Mouse (Mus musculus): ENCODE results near the gene Cd164. TPM values are rescaled to one million over a fixed set of nuclear protein-coding genes. Genes with fewer than 3 reads are reported as not detected.

Cd164 gene
- polyA plus RNA-seq, 1 experiment from 2014 or later = 184 TPM

- WGBS = 87% methylated on average over 10 of the region's 10 CpGs
- H3K36me3 ChIP-seq (ENCODE audit: insufficient read depth, low read length) = no peaks in the 10 kb centered on the region
- no peaks in the 10 kb centered on the region for H3K27me3 ChIP-seq (ENCODE audit: insufficient read depth, low read length)
- DNase-seq (ENCODE audit: low spot score) (no peak), ATAC-seq (replicated peaks; ENCODE audit: low FRiP score, low read depth) (no peak)
- no peak overlapping the region for H3K27ac ChIP-seq
- H3K4me2 ChIP-seq (ENCODE audit: low read length) = no peak overlapping the region
- H3K4me3 ChIP-seq (replicated peaks; ENCODE audit: low read depth, low read length) = no peak overlapping the region
- no peak overlapping the region for H3K9ac ChIP-seq (ENCODE audit: low read depth, low read length)
- H3K4me1 ChIP-seq (replicated peaks; ENCODE audit: insufficient read depth, low read length) = no peaks in the 10 kb centered on the region
- TF ChIP-seq CTCF (IDR thresholded peaks at IDR 0.05; ENCODE audit: low read depth) = no peak
- no peaks in the 10 kb centered on the region for H3K9me3 ChIP-seq (replicated peaks; ENCODE audit: low read length)
Observed at GRCm38 (mm10) chr10:41561701-41562395, 42.6 kb downstream of the Cd164 start.

- H3K36me3 ChIP-seq (ENCODE audit: insufficient read depth, low read length) = no peaks in the 10 kb centered on the region
- no peaks in the 10 kb centered on the region for H3K9me3 ChIP-seq (replicated peaks; ENCODE audit: low read length)
- no peaks in the 10 kb centered on the region for H3K4me1 ChIP-seq (replicated peaks; ENCODE audit: insufficient read depth, low read length)
- no peak overlapping the region for H3K4me2 ChIP-seq (ENCODE audit: low read length)
- TF ChIP-seq CTCF (IDR thresholded peaks at IDR 0.05; ENCODE audit: low read depth) = no peak
- no peak for DNase-seq (ENCODE audit: low spot score)
- H3K4me3 ChIP-seq (replicated peaks; ENCODE audit: low read depth, low read length) = no peak overlapping the region
- H3K27ac ChIP-seq = no peak overlapping the region
- no peaks in the 10 kb centered on the region for H3K27me3 ChIP-seq (ENCODE audit: insufficient read depth, low read length)
- H3K9ac ChIP-seq (ENCODE audit: low read depth, low read length) = no peak overlapping the region
- no peak; the same call in 1 of the 2 replicates for ATAC-seq (replicated peaks; ENCODE audit: low FRiP score, low read depth)
- 30% methylated on average over 5 of the region's 5 CpGs for WGBS
Observed at GRCm38 (mm10) chr10:41565141-41565540, 45.9 kb downstream of the Cd164 start.

- no peak for TF ChIP-seq CTCF (IDR thresholded peaks at IDR 0.05; ENCODE audit: low read depth)
- no peak overlapping the region for H3K9ac ChIP-seq (ENCODE audit: low read depth, low read length)
Observed at GRCm38 (mm10) chr10:41568306-41568705, 49.1 kb downstream of the Cd164 start.

GRCm38 (mm10) chr10:41571065-41571464, 51.9 kb downstream of the Cd164 start:
- 79% methylated on average over 4 of the region's 4 CpGs for WGBS
- no peaks in the 10 kb centered on the region; the same call in 1 of the 2 replicates for H3K4me1 ChIP-seq (replicated peaks; ENCODE audit: insufficient read depth, low read length)
- DNase-seq (ENCODE audit: low spot score) = no peak
- no peak overlapping the region for H3K4me3 ChIP-seq (replicated peaks; ENCODE audit: low read depth, low read length)
- H3K36me3 ChIP-seq (ENCODE audit: insufficient read depth, low read length) = no peaks in the 10 kb centered on the region
- ATAC-seq (replicated peaks; ENCODE audit: low FRiP score, low read depth) = no peak
- no peak for TF ChIP-seq CTCF (IDR thresholded peaks at IDR 0.05; ENCODE audit: low read depth)
- no peak overlapping the region for H3K4me2 ChIP-seq (ENCODE audit: low read length)
- H3K9me3 ChIP-seq (replicated peaks; ENCODE audit: low read length) = no peaks in the 10 kb centered on the region
- H3K9ac ChIP-seq (ENCODE audit: low read depth, low read length) = no peak overlapping the region
- no peaks in the 10 kb centered on the region for H3K27me3 ChIP-seq (ENCODE audit: insufficient read depth, low read length)
- no peak overlapping the region for H3K27ac ChIP-seq

More at GRCm38 (mm10) chr10:41568306-41568705, 49.1 kb downstream of the Cd164 start:
- no peaks in the 10 kb centered on the region; the same call in 1 of the 2 replicates for H3K4me1 ChIP-seq (replicated peaks; ENCODE audit: insufficient read depth, low read length)
- 10% methylated on average over 3 of the region's 3 CpGs for WGBS
- no peak for DNase-seq (ENCODE audit: low spot score)
- H3K36me3 ChIP-seq (ENCODE audit: insufficient read depth, low read length) = no peaks in the 10 kb centered on the region
- H3K27ac ChIP-seq = no peak overlapping the region
- no peaks in the 10 kb centered on the region for H3K9me3 ChIP-seq (replicated peaks; ENCODE audit: low read length)
- no peak overlapping the region for H3K4me3 ChIP-seq (replicated peaks; ENCODE audit: low read depth, low read length)
- no peaks in the 10 kb centered on the region for H3K27me3 ChIP-seq (ENCODE audit: insufficient read depth, low read length)
- no peak overlapping the region for H3K4me2 ChIP-seq (ENCODE audit: low read length)
- no peak for ATAC-seq (replicated peaks; ENCODE audit: low FRiP score, low read depth)

- Histone ChIP-seq H3K9ac (ENCODE audit: low read depth, low read length) (no peak overlapping the region), H3K4me2 (ENCODE audit: low read length) (no peak overlapping the region), H3K9me3 (replicated peaks; ENCODE audit: low read length) (no peaks in the 10 kb centered on the region), H3K4me1 (replicated peaks; ENCODE audit: insufficient read depth, low read length) (no peaks in the 10 kb centered on the region; the same call in 1 of the 2 replicates), H3K36me3 (ENCODE audit: insufficient read depth, low read length) (no peaks in the 10 kb centered on the region), H3K27ac (no peak overlapping the region), H3K27me3 (ENCODE audit: insufficient read depth, low read length) (no peaks in the 10 kb centered on the region), H3K4me3 (replicated peaks; ENCODE audit: low read depth, low read length) (no peak overlapping the region)
- TF ChIP-seq CTCF (IDR thresholded peaks at IDR 0.05; ENCODE audit: low read depth) = no peak
- ATAC-seq (replicated peaks; ENCODE audit: low FRiP score, low read depth) (no peak), DNase-seq (ENCODE audit: low spot score) (no peak)
- 82% methylated on average over 4 of the region's 4 CpGs for WGBS
Observed at GRCm38 (mm10) chr10:41572274-41572673, 53.1 kb downstream of the Cd164 start.

GRCm38 (mm10) chr10:41573190-41573589, 54.0 kb downstream of the Cd164 start:
- Histone ChIP-seq H3K4me1 (replicated peaks; ENCODE audit: insufficient read depth, low read length) (no peaks in the 10 kb centered on the region; the same call in 1 of the 2 replicates), H3K27ac (no peak overlapping the region)
- DNase-seq (ENCODE audit: low spot score) = peak; percentile 39

More at GRCm38 (mm10) chr10:41573190-41573589, 54.0 kb downstream of the Cd164 start:
- no peaks in the 10 kb centered on the region for H3K27me3 ChIP-seq (ENCODE audit: insufficient read depth, low read length)
- no peak overlapping the region for H3K4me2 ChIP-seq (ENCODE audit: low read length)
- H3K9me3 ChIP-seq (replicated peaks; ENCODE audit: low read length) = no peaks in the 10 kb centered on the region
- no peak for ATAC-seq (replicated peaks; ENCODE audit: low FRiP score, low read depth)
- no peak overlapping the region for H3K4me3 ChIP-seq (replicated peaks; ENCODE audit: low read depth, low read length)
- H3K36me3 ChIP-seq (ENCODE audit: insufficient read depth, low read length) = no peaks in the 10 kb centered on the region
- no peak overlapping the region for H3K9ac ChIP-seq (ENCODE audit: low read depth, low read length)
- WGBS = 9% methylated on average over 6 of the region's 6 CpGs
- no peak for TF ChIP-seq CTCF (IDR thresholded peaks at IDR 0.05; ENCODE audit: low read depth)
